Mouse (Mus musculus) erythroid progenitor cell, adult 5-6 weeks (primary cell): ENCODE measurements around the gene Cpt1b. TPM values are rescaled to one million over a fixed set of nuclear protein-coding genes. Genes with fewer than 3 reads are reported as not detected.
A peak's percentile ranks its signal among the peaks of the same experiment; 100 is the strongest.
"Not testable (repeated sequence)": the region's sequence is repeated elsewhere in the genome, so short reads cannot be mapped to it uniquely, and the experiment has no call there.

Source experiments
- ATAC-seq: replicated peaks from 2 replicates; pipeline ENCODE4 v1.8.0; 2016; ENCODE audit warnings: moderate number of reproducible peaks, mild to moderate bottlenecking, moderate TSS enrichment, inconsistent platforms; ENCODE audit not compliant: poor library complexity, low FRiP score, severe bottlenecking
- total RNA-seq, 2 experiments: library from RNA; stranded (forward) in 1 of 2; stranded (reverse) in 1 of 2; fragments of 150-400 nt in 1 of 2; fragments of 186-747, 209-891 nt in 1 of 2; gene quantifications; 2 replicates each; pipeline versions ENCODE4 v1.2.3 to v1.2.4; 2015 to 2017; ENCODE audit warnings: low replicate concordance in 2 of 2

The Cpt1b gene
- total RNA-seq, 2 experiments from 2014 or later = not detected

GRCm38 (mm10) chr15:89435878-89436277 lies 10.2 kb upstream of the Cpt1b start:
- no peak for ATAC-seq

GRCm38 (mm10) chr15:89434136-89434535 lies 8.5 kb upstream of the Cpt1b start:
- no peak for ATAC-seq

GRCm38 (mm10) chr15:89432946-89433345 lies 7.3 kb upstream of the Cpt1b start:
- no peak for ATAC-seq

- no peak for ATAC-seq
These were observed 6.1 kb upstream of the Cpt1b start for GRCm38 (mm10) chr15:89431806-89432205.

- ATAC-seq = no peak
These were observed 5.6 kb upstream of the Cpt1b start for GRCm38 (mm10) chr15:89431271-89431670.

GRCm38 (mm10) chr15:89430771-89431170 lies 5.1 kb upstream of the Cpt1b start:
- ATAC-seq = not testable (repeated sequence)

- ATAC-seq = peak; percentile 5
These were observed 4.7 kb upstream of the Cpt1b start for GRCm38 (mm10) chr15:89430341-89430740.

- peak; percentile 91 for ATAC-seq
These were observed 3.9 kb upstream of the Cpt1b start, which contains the start of the genes C730034F03Rik, Gm44502 and Chkb for GRCm38 (mm10) chr15:89429352-89430221. Gene C730034F03Rik (plus strand): TSS chr15:89429589. Gene Gm44502 (minus strand): TSS chr15:89429696. Gene Chkb (minus strand): TSS chr15:89429908.

- no peak for ATAC-seq
These were observed 3.2 kb upstream of the Cpt1b start for GRCm38 (mm10) chr15:89428821-89429351.

- ATAC-seq = no peak
These were observed 2.6 kb upstream of the Cpt1b start for GRCm38 (mm10) chr15:89428136-89428790.

GRCm38 (mm10) chr15:89426716-89427115 lies 1.1 kb upstream of the Cpt1b start:
- ATAC-seq = no peak

GRCm38 (mm10) chr15:89424621-89425020 lies 1.0 kb downstream of the Cpt1b start:
- ATAC-seq = no peak

- no peak for ATAC-seq
These were observed 3.7 kb downstream of the Cpt1b start for GRCm38 (mm10) chr15:89421938-89422337.

GRCm38 (mm10) chr15:89415282-89415681 lies 10.4 kb downstream of the Cpt1b start:
- ATAC-seq = no peak

GRCm38 (mm10) chr15:89410118-89410517 lies 15.5 kb downstream of the Cpt1b start, which contains the start of gene Syce3:
Gene Syce3 (minus strand): TSS chr15:89410503.
- no peak for ATAC-seq

GRCm38 (mm10) chr15:89406691-89407090 lies 19.0 kb downstream of the Cpt1b start:
- ATAC-seq = no peak

- ATAC-seq = no peak
These were observed 20.6 kb downstream of the Cpt1b start for GRCm38 (mm10) chr15:89404831-89405623.

- no peak for ATAC-seq
These were observed 23.2 kb downstream of the Cpt1b start for GRCm38 (mm10) chr15:89402471-89402870.

- no peak for ATAC-seq
These were observed 25.9 kb downstream of the Cpt1b start for GRCm38 (mm10) chr15:89399716-89400115.

GRCm38 (mm10) chr15:89398146-89398545 lies 27.5 kb downstream of the Cpt1b start:
- no peak for ATAC-seq
